Mouse (Mus musculus) 3T3-L1 (cell line): ENCODE measurements at regions not wholly inside any gene's neighbourhood (a gene's known extent, or its start where the extent isn't known, plus 50 kb on each side); places are given as distances from the start of the nearest gene placed in this dataset.
A peak's percentile ranks its signal among the peaks of the same experiment; 100 is the strongest.

Experiments
- DNase-seq: peaks from one replicate; pipeline ENCODE4 v3.0.0-alpha.2; 2015; ENCODE audit warnings: low read depth, low spot score

DNA sequence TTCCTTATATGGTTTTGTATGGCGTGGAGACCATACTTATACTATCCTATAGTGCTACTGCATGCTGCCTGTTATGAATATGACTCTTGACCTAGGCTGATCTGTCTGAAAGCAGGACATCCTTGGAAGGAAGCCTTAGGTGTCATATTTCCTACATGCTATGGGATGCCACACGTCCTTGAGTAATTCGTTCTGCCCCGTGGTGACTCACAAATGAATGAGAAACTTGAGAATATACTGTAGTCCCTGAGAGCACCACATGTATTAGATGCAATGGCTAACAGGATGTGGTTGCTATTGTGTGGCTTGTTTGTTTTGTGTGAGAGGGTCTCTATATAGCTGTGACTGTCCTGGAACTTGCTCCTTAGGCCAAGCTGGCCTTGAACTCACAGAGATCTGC, 57.2 kb upstream of the Adgrg6 start:
- peak; percentile 87 for DNase-seq

DNA sequence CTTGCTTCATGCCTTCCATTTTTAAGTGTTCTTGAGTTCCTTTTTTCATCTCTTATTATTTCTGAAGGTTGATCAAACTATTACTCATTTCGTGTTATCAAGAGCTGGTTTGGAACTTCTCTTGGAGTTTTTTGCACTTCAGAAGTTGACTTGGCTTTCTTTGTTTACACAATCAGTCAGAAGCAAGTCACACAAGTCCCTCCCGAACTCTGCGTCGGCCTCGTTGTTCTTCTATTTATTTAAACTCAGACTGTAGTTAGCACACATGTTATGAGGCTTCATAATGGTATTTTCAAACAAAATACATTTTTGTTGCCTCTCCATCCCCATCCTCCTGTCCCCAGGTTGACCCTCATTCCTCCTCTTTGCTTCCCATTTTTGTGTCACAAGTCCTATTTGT, 55.6 kb upstream of the Adgrg6 start:
- DNase-seq, result no peak

- no peak for DNase-seq
Observed at GRCm38 (mm10) chr10:14600056-14600455, 54.6 kb upstream of the Adgrg6 start.
